Comparison of ENCODE assay signal across 8 mouse cellular contexts in genomic region chr9:74862096-74862780, GRCm38 (mm10). TPM values are rescaled to one million over a fixed set of nuclear protein-coding genes. Genes with fewer than 3 reads are reported as not detected.
DNase-seq lines count a peak whose midpoint lies in the region; ATAC-seq and TF ChIP-seq lines count a peak whose summit lies in the region.

No protein-coding gene starts in this region.

- H3K27ac ChIP-seq in heart, embryonic 10.5 days = no peak overlapping the region
- H3K27ac ChIP-seq in ES-Bruce4 (ENCODE audit: insufficient read depth, low read length) = no peak overlapping the region
- H3K27ac ChIP-seq in forebrain, embryonic 13.5 days = no peak overlapping the region
- peak overlapping the region; percentile 38 for H3K27ac ChIP-seq in liver, embryonic 15.5 days (replicated peaks)

- TF ChIP-seq POLR2A in ES-Bruce4 (IDR thresholded peaks at IDR 0.05; ENCODE audit: insufficient read depth, low read length) = no peak

- ATAC-seq in forebrain, embryonic 13.5 days = peak; percentile 16
- no peak for ATAC-seq in liver, embryonic 15.5 days (ENCODE audit: insufficient read depth)

- no peaks in the 10 kb centered on the region for H3K9me3 ChIP-seq in heart, embryonic 10.5 days
- no peaks in the 10 kb centered on the region for H3K9me3 ChIP-seq in ES-Bruce4 (replicated peaks; ENCODE audit: control insufficient read depth, insufficient read depth, low read length, poor library complexity, severe bottlenecking)
- no peaks in the 10 kb centered on the region for H3K9me3 ChIP-seq in forebrain, embryonic 13.5 days (replicated peaks)
- H3K9me3 ChIP-seq in liver, embryonic 15.5 days (replicated peaks) = no peaks in the 10 kb centered on the region

- peak overlapping the region; percentile 95 for H3K4me2 ChIP-seq in forebrain, embryonic 13.5 days
- H3K4me2 ChIP-seq in liver, embryonic 15.5 days = peak overlapping the region; percentile 61

- peaks cover 100% of the 10 kb centered on the region for H3K27me3 ChIP-seq in heart, embryonic 10.5 days (ENCODE audit: insufficient read depth, poor library complexity, severe bottlenecking)
- H3K27me3 ChIP-seq in ES-Bruce4 (ENCODE audit: control insufficient read depth, insufficient read depth, low read length, poor library complexity, severe bottlenecking) = peaks cover 17% of the 10 kb centered on the region
- peaks cover 100% of the 10 kb centered on the region for H3K27me3 ChIP-seq in forebrain, embryonic 13.5 days
- peaks cover 99% of the 10 kb centered on the region for H3K27me3 ChIP-seq in liver, embryonic 15.5 days

- TF ChIP-seq EP300 in ES-Bruce4 (IDR thresholded peaks at IDR 0.05; ENCODE audit: insufficient read depth, low read depth, low read length) = no peak

- DNase-seq in heart, embryonic 10.5 days (ENCODE audit: low spot score) = no peak
- DNase-seq in heart, postnatal 36 days = no peak
- no peak for DNase-seq in thymus, postnatal 10 days (ENCODE audit: low spot score in 2 of 2)
- no peak for DNase-seq in gastrocnemius, postnatal 10 days
- DNase-seq in T-cell, adult 2 months (ENCODE audit: low spot score) = no peak

- under 1% methylated on average over 46 of the region's 48 CpGs for WGBS in heart, embryonic 10.5 days
- WGBS in forebrain, embryonic 13.5 days = under 1% methylated on average over 48 of the region's 48 CpGs
- under 1% methylated on average over 48 of the region's 48 CpGs for WGBS in liver, embryonic 15.5 days (ENCODE audit: insufficient replicate concordance)

- peak overlapping the region; percentile 58 for H3K9ac ChIP-seq in ES-Bruce4 (ENCODE audit: low read depth, poor library complexity, severe bottlenecking)
- peak overlapping the region; percentile 63 for H3K9ac ChIP-seq in forebrain, embryonic 13.5 days
- peak overlapping the region; percentile 32; the same call in 1 of the 2 replicates for H3K9ac ChIP-seq in liver, embryonic 15.5 days

- H3K4me3 ChIP-seq in heart, embryonic 10.5 days = peak overlapping the region; percentile 63
- peak overlapping the region; percentile 71 for H3K4me3 ChIP-seq in ES-Bruce4 (ENCODE audit: low read depth, low read length)
- peak overlapping the region; percentile 50 for H3K4me3 ChIP-seq in forebrain, embryonic 13.5 days
- H3K4me3 ChIP-seq in liver, embryonic 15.5 days (replicated peaks) = peak overlapping the region; percentile 54

- no peak for TF ChIP-seq CTCF in ES-Bruce4 (IDR thresholded peaks at IDR 0.05; ENCODE audit: low read depth, low read length)

- H3K4me1 ChIP-seq in heart, embryonic 10.5 days = peaks cover 26% of the 10 kb centered on the region
- H3K4me1 ChIP-seq in ES-Bruce4 (ENCODE audit: control insufficient read depth, insufficient read depth, low read length) = peaks cover 2% of the 10 kb centered on the region
- H3K4me1 ChIP-seq in forebrain, embryonic 13.5 days = peaks cover 46% of the 10 kb centered on the region
- H3K4me1 ChIP-seq in liver, embryonic 15.5 days (replicated peaks) = no peaks in the 10 kb centered on the region; the same call in 1 of the 2 replicates

- intact Hi-C loops in heart, postnatal 36 days (cut with DNase I) = no loop called here

- no peaks in the 10 kb centered on the region for H3K36me3 ChIP-seq in heart, embryonic 10.5 days
- H3K36me3 ChIP-seq in ES-Bruce4 (ENCODE audit: control insufficient read depth, insufficient read depth, low read length, poor library complexity, severe bottlenecking) = no peaks in the 10 kb centered on the region
- H3K36me3 ChIP-seq in forebrain, embryonic 13.5 days (ENCODE audit: poor library complexity, severe bottlenecking) = no peaks in the 10 kb centered on the region
- no peaks in the 10 kb centered on the region for H3K36me3 ChIP-seq in liver, embryonic 15.5 days (replicated peaks)

RNA-seq across cellular contexts. Expression of gene Onecut1, which starts 0.5 kb away (rescaled TPM):
- polyA plus RNA-seq in heart, embryonic 10.5 days (2016; fragmentation: Nextera tagmentation; extraction: Ambion mirVana) = 0.10 and 1.9 TPM in 2 replicates
- not detected for total RNA-seq in heart, postnatal 36 days (2021)
- 0.44 TPM in 1 of 2 replicates, not detected in the other for polyA plus RNA-seq in ES-Bruce4 (2011; ENCODE audit: insufficient read depth, insufficient read length, low read depth, missing spikeins)
- 1.2 and 2.2 TPM in 2 replicates for polyA plus RNA-seq in forebrain, embryonic 13.5 days (2015; fragmentation: Nextera tagmentation; extraction: Ambion mirVana)
- polyA plus RNA-seq in liver, embryonic 15.5 days (2015; fragmentation: Nextera tagmentation; extraction: Ambion mirVana) = 2.0 and 2.2 TPM in 2 replicates
- not detected for total RNA-seq in gastrocnemius, postnatal 10 days (2021)
